Mouse (Mus musculus): Measurements from ENCODE around the gene Blm. TPM values are rescaled to one million over a fixed set of nuclear protein-coding genes. Genes with fewer than 3 reads are reported as not detected.

Blm gene
- polyA plus RNA-seq (2012; rRNA removed; ENCODE audit: low replicate concordance), result 0.54 and 1.4 TPM in 2 replicates

DNA sequence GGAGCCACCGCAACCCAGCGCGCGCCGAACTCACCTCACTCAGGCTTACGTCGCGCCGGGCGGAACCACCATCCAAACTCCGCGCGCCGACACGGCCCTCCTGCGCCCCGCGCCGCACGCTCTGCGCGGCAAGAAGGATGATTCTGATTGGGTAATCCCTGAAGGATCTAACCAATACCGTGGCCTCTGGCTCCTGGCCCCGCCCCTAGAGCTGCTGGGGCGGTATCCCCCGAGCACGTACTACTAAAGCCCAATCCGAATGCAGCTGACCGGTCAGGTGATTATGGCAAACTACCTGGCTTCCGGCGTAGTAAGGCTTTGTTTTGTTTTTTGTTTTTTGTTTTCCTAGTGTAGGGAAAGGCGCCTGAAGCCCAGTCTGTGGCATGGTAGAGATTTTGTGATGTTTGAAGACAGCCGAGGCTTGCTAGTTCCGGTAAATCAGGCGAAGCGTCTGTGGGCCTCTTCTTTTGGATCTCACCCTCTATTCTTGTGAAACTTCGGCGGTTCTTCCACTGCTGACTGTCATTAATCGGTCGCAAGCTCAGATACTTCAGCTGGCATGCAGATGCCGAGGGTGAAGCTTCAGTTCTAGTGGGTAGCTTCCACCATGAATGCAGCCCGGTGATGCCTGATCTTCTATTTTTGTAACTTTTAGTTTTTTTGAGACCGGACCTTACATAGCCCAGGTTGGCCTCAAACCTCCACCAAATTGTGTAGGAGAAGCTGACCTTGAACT lies at the start of gene Blm:
Gene Blm, minus strand, starts transcription at position 111 of the 736 bp plus-strand sequence.

GRCm38 (mm10) chr7:80405188-80405695 lies 129.7 kb downstream of the Blm start, which contains the start of gene Furin:
Gene Furin, minus strand, starts transcription at chr7:80405436.

Other genes starting within 250 kb of the Blm start
- 3.1 and 5.8 TPM in 2 replicates for gene Prc1, start 240.7 kb downstream of the Blm start, polyA plus RNA-seq (2012; rRNA removed; ENCODE audit: low replicate concordance)
- gene Rccd1, start 210.7 kb downstream of the Blm start, polyA plus RNA-seq (2012; rRNA removed; ENCODE audit: low replicate concordance), result 9.8 and 12.6 TPM in 2 replicates
- 54.4 and 99.0 TPM in 2 replicates for gene Unc45a, start 194.1 kb downstream of the Blm start, polyA plus RNA-seq (2012; rRNA removed; ENCODE audit: low replicate concordance)
- 25.9 and 33.4 TPM in 2 replicates for gene Hddc3, start 192.0 kb downstream of the Blm start, polyA plus RNA-seq (2012; rRNA removed; ENCODE audit: low replicate concordance)
- 196 and 199 TPM in 2 replicates for gene Man2a2, start 163.7 kb downstream of the Blm start, polyA plus RNA-seq (2012; rRNA removed; ENCODE audit: low replicate concordance)
- 38.4 and 41.8 TPM in 2 replicates for gene Fes, start 147.2 kb downstream of the Blm start, polyA plus RNA-seq (2012; rRNA removed; ENCODE audit: low replicate concordance)
- gene Furin, start 129.7 kb downstream of the Blm start, polyA plus RNA-seq (2012; rRNA removed; ENCODE audit: low replicate concordance), result 74.1 and 130 TPM in 2 replicates
- gene Crtc3, start 153.8 kb upstream of the Blm start, polyA plus RNA-seq (2012; rRNA removed; ENCODE audit: low replicate concordance), result 32.6 and 38.8 TPM in 2 replicates

All from mammary gland, adult 2 months (tissue).